Mouse (Mus musculus) erythroblast, embryonic 14.5 days (primary cell): ENCODE measurements around the gene Nrxn2.

Source experiments
- GATA1 ChIP-seq: IDR thresholded peaks from 2 replicates; pipeline ENCODE4 v1.6.1; 2012; ENCODE audit warnings: low read length, inconsistent platforms, mixed read lengths
- TAL1 ChIP-seq: IDR thresholded peaks from 3 replicates; pipeline ENCODE4 v1.6.1; 2012; ENCODE audit warnings: low read length, inconsistent platforms, mixed read lengths

GRCm38 (mm10) chr19:6571476-6571875 is 152.9 kb downstream of the Nrxn2 start:
- TF ChIP-seq TAL1 (no peak), GATA1 (no peak)
